Mouse (Mus musculus) E14TG2a.4 (cell line): ENCODE measurements at regions not wholly inside any gene's neighbourhood (a gene's known extent, or its start where the extent isn't known, plus 50 kb on each side); places are given as distances from the start of the nearest gene placed in this dataset.

Source experiments
- CTCF ChIP-seq: conservative IDR thresholded peaks from 2 replicates; pipeline ENCODE4 v1.5.1; 2014; ENCODE audit warnings: low read length
- POU5F1 ChIP-seq: IDR thresholded peaks from 2 replicates; pipeline ENCODE4 v1.6.1; 2014; ENCODE audit warnings: low read length, borderline replicate concordance

DNA sequence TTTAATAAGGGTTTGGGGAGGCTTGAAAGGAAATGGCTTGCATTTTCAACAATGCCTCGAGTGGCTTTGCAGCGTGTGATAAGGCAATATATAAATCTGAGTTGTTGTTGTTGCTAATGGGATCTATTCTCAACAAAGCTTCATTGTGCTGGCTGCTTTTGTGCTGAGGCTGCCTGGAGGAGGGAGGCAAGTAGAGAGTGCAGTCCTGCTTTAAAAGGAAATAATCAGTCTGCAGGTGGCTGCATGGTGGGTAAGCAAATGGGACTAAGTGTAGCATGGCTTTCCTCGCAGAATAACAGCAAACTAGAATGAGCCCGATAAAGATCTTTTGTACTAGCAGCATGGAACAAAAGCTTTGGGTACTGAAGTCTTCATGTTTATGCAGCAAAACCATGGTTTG is 257.4 kb upstream of the Negr1 start:
- TF ChIP-seq CTCF = no peak
- no peak for TF ChIP-seq POU5F1
